ENCODE assay signal across 8 mouse cellular contexts in the genomic region with DNA sequence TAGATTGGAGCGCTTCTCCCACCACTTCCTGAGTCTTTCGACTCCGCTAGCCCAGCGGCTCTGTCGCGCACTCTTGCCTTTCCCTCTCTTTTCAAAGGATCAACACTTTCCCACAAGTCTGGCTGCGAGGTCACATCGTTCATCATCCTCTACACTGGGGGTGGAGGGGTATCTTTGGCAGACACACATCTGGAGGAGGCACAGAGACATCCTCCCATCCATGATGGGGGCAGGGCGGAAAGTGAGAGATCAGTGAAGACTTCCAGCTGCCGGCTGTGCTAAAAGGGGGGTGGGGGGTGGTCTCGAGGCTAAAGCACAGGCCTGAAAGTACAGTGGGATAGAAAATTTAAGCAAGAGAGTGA. TPM values are rescaled to one million over a fixed set of nuclear protein-coding genes. Genes with fewer than 3 reads are reported as not detected.
A peak's percentile ranks its signal among the peaks of the same experiment; 100 is the strongest.
DNase-seq lines count a peak whose midpoint lies in the region; ATAC-seq lines count a peak whose summit lies in the region.

No protein-coding gene starts in this region.

- H3K9me3 ChIP-seq in hindbrain, embryonic 16.5 days (ENCODE audit: control insufficient read depth, low read length): no peaks in the 10 kb centered on the region
- no peaks in the 10 kb centered on the region for H3K9me3 ChIP-seq in lung, embryonic 15.5 days

- H3K36me3 ChIP-seq in hindbrain, embryonic 16.5 days (ENCODE audit: control insufficient read depth, insufficient read depth, low read length): peaks cover 2% of the 10 kb centered on the region
- H3K36me3 ChIP-seq in lung, embryonic 15.5 days: peaks cover 6% of the 10 kb centered on the region
- no peaks in the 10 kb centered on the region for H3K36me3 ChIP-seq in splenic B cell, adult 2 months (ENCODE audit: control insufficient read depth, insufficient read depth, low read length, poor library complexity, severe bottlenecking)

- H3K27ac ChIP-seq in hindbrain, embryonic 16.5 days (ENCODE audit: low read depth, low read length): peak overlapping the region; percentile 85
- H3K27ac ChIP-seq in lung, embryonic 15.5 days: peak overlapping the region; percentile 97

- no peaks in the 10 kb centered on the region for H3K27me3 ChIP-seq in hindbrain, embryonic 16.5 days (replicated peaks; ENCODE audit: control insufficient read depth, insufficient read depth, low read length)
- H3K27me3 ChIP-seq in lung, embryonic 15.5 days: no peaks in the 10 kb centered on the region
- no peaks in the 10 kb centered on the region for H3K27me3 ChIP-seq in splenic B cell, adult 2 months (ENCODE audit: control insufficient read depth, insufficient read depth, low read length, poor library complexity, severe bottlenecking)

- 1% methylated on average over 11 of the region's 11 CpGs for WGBS in hindbrain, embryonic 16.5 days
- WGBS in lung, embryonic 15.5 days: 1% methylated on average over 11 of the region's 11 CpGs

- peak overlapping the region; percentile 99 for H3K4me3 ChIP-seq in hindbrain, embryonic 16.5 days (ENCODE audit: low read length)
- H3K4me3 ChIP-seq in lung, embryonic 15.5 days: peak overlapping the region; percentile 92

- peak; percentile 32; the same call in 1 of the 2 replicates for ATAC-seq in hindbrain, embryonic 16.5 days
- peak; percentile 61 for ATAC-seq in lung, embryonic 15.5 days (ENCODE audit: borderline replicate concordance, extremely low read depth, low FRiP score, low TSS enrichment)

- H3K4me2 ChIP-seq in hindbrain, embryonic 16.5 days (ENCODE audit: low read length): peak overlapping the region; percentile 88
- H3K4me2 ChIP-seq in lung, embryonic 15.5 days: peak overlapping the region; percentile 73

- H3K4me1 ChIP-seq in hindbrain, embryonic 16.5 days (ENCODE audit: control insufficient read depth, insufficient read depth, low read depth, low read length): peaks cover 27% of the 10 kb centered on the region
- peaks cover 39% of the 10 kb centered on the region for H3K4me1 ChIP-seq in lung, embryonic 15.5 days

- peak overlapping the region; percentile 64 for H3K9ac ChIP-seq in hindbrain, embryonic 16.5 days (ENCODE audit: low read depth, low read length)
- peak overlapping the region; percentile 46; the same call in 1 of the 2 replicates for H3K9ac ChIP-seq in lung, embryonic 15.5 days

- DNase-seq in adrenal gland, postnatal 10 days: peak; percentile 59
- no peak for DNase-seq in adrenal gland, adult 8-10 months
- peak; percentile 49 for DNase-seq in urinary bladder, postnatal 14 days (ENCODE audit: low spot score)
- DNase-seq in urinary bladder, postnatal 10 days (ENCODE audit: low spot score): no peak
- DNase-seq in splenic B cell, adult 2 months (ENCODE audit: low read depth, low spot score): peak; percentile 36
- no peak for DNase-seq in layer of hippocampus, postnatal 25 days (ENCODE audit: extremely low spot score in 1 of 2, low spot score in 1 of 2)

RNA-seq across cellular contexts. Expression of a gene that starts 0.6 kb away (rescaled TPM):
- total RNA-seq in adrenal gland, postnatal 10 days (2021): 10 to 100 TPM; 33.6 to 37.6 TPM
- total RNA-seq in adrenal gland, adult 8-10 months (2022): 10 to 100 TPM; 34.0 to 42.0 (median 37.2) TPM
- 3.5 and 3.6 TPM in 2 replicates for polyA plus RNA-seq in hindbrain, embryonic 16.5 days (2015; fragmentation: Nextera tagmentation; extraction: Ambion mirVana)
- 10.4 and 10.7 TPM in 2 replicates for polyA plus RNA-seq in lung, embryonic 15.5 days (2015; fragmentation: Nextera tagmentation; extraction: Ambion mirVana)
- total RNA-seq in layer of hippocampus, postnatal 25 days (2021): 10 to 100 TPM; 75.9 to 80.6 TPM

RNA-seq across cellular contexts. Expression of a gene that starts 10.4 kb away (rescaled TPM):
- total RNA-seq in adrenal gland, postnatal 10 days (2021): 10 to 100 TPM; 14.3 to 22.9 TPM
- 10 to 100 TPM; 31.6 to 48.8 (median 37.7) TPM for total RNA-seq in adrenal gland, adult 8-10 months (2022)
- 19.7 and 25.1 TPM in 2 replicates for polyA plus RNA-seq in hindbrain, embryonic 16.5 days (2015; fragmentation: Nextera tagmentation; extraction: Ambion mirVana)
- 2.9 and 3.4 TPM in 2 replicates for polyA plus RNA-seq in lung, embryonic 15.5 days (2015; fragmentation: Nextera tagmentation; extraction: Ambion mirVana)
- total RNA-seq in layer of hippocampus, postnatal 25 days (2021): 10 to 100 TPM; 51.1 to 57.4 TPM

Comparison
In these comparisons a context has a peak if more than half of its experiments do, and no peak if none do; other contexts are left out.
1. DNase-seq: peak in adrenal gland, postnatal 10 days (single experiment), urinary bladder, postnatal 14 days (single experiment) and splenic B cell, adult 2 months (single experiment); none in adrenal gland, adult 8-10 months (single experiment), urinary bladder, postnatal 10 days (single experiment) and layer of hippocampus, postnatal 25 days (0 of 2).